Mouse (Mus musculus): ENCODE data around the gene Rapsn.

The Rapsn gene

DNA sequence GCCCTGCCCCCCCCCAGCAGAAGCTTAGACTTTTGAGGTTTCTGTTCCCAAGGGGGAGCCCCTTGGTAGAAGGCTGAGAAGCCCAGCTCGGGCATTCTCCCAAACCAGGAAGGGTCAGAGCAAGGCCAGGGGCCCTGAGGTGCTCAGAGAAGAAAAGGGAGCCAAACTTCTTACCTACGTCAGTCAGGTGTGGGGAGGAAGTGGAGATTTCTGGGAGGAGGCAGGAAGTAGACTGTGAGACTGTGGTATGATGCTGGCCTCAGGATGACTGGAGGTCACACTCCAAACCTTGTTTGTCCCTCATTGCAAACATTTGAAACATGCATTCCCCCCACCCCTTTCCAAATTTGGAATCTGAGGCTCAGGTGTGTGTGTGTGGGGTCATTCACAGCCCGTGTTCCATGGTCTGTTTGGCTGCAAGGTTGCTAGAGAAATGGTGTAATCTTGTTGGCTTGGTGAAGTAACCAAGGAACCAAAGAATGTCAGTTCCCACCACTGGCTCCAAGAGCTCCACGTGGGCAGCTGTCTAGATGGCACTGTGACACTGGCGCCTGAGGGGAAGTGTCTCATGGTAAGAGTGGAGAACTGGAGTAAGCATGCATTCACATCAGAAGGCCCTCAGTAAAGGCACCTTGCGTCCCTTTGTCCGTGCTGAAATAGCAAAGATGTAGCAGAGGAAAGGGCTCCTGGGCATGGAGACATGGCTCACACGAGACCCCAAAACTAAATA, 45.5 kb downstream of the Rapsn start:
- no peak for DNase-seq (ENCODE audit: low read depth, low spot score)

DNA sequence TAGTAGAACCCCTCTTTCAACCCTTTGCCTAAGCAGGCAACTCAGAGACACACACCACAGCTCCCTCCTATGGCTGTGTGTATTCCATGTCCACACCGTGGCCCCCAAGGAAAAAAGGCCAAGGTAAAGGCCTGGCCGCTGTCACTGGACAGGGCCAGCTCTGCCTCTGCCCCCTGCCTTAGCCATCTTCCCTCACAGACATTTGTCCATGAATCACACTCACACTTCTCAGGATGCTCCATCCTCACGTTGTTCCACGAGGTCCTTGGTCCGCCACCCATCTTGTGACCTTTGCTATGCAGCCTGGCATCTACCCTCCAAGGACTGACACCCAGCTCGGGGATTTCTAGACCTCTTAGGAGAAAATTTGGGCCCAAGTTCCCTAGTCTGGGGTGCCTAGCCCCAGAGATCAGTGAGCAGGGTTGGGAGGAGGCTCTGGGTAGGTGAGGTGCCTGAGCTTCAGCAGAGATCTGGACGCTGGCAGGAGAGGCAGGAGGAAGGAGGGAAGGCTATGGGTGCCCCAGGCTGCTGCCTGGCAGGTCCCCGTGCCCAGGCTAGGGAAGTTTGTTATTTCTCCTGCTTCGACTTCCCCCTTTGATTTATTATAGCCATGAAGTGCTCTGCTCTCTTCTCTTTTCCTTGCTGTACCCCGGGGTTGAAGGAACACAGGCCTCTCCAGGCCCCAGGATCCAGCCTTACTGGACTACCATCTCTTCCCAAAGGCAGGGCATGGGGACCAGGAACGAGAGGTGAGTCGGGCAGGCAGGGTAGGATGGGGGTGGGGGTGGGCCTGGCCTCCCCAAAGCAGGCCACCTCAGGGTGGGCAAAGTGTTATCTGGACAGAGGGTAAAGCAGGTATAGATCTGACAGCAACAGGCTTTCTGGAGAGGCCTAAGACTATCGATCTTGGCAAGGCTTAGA, 46.6 kb downstream of the Rapsn start, which contains the start of gene Spi1:
Gene Spi1 (plus strand): TSS at position 616 of the 921 bp plus-strand sequence.
- no peak for DNase-seq (ENCODE audit: low read depth, low spot score)

DNA sequence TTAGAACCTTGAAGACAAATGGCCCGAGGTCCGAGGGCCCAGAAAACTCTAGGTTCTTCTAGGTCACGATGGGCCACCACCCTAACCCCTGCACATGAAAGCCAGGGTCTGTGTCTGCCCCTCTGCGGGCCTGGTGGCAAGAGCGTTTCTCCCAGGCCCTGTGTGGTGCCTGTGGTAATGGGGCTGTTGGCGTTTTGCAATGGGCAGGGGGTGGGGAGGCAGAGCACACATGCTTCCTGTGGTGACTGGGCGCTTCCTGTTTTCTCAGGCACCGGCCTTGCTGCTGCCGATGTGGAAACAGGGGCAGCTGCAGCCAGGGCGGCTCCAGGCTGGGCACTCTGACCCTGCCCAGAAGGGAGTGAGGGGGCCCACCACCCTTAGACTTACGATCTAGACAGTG, 47.4 kb downstream of the Rapsn start:
- no peak for DNase-seq (ENCODE audit: low read depth, low spot score)

DNA sequence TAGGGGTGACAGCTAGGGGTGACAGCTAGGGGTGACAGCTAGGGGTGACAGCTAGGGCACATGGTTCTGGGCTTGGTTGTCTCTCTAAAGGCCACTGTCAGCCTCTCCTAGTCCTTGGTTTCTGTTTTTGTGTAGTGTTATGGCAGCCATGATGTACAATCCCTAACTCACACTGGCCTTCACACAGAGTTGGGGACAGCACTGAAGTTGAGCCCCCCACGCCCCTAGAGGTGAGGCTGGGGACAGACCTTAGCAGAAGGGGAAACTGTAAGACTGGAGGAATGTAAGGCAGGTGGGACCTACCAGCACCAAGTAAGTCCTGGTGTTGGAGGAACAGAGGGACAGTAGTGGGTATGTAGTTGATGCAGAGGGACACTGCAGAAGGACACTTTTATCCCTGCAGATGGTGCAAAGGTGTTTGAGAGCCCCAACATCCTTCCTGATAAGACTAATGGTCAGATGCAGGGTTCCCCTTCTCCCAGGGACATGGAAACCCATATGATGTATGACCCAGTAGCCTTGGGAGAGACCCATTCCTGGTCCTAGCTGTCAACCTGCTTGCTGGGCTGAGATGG, 48.0 kb downstream of the Rapsn start:
- DNase-seq (ENCODE audit: low read depth, low spot score) = no peak

DNA sequence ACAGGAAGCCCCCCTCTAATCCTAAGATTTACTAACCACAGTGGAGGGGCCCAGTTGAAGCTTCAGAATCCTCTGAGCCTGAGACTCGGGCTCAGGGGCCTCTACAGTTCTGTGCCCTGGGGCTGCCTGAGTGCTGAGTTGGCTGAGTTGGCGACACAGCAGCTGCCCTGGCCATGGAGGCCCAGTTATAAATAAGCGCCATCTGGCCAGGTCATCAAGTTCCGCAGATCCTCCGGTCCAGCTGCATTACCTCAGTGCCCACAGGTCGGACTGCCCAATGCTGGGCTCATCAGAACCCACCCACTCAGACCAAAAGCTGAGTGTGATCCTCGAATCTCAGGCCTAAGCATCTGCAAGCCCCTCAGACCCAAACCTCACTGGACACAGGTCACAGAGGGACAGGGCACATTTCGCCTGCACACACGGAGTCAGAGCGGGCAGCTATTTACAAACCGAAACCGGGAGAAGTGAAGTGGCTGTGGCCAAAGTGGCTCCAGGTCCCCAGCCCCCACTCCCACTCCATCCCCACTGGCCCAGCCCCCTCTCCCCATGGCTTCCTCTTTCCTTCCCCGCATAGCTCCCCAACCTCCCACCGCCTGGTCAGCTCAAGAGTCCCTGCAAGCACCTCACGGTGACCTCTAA, 48.9 kb downstream of the Rapsn start:
- no peak for DNase-seq (ENCODE audit: low read depth, low spot score)

DNA sequence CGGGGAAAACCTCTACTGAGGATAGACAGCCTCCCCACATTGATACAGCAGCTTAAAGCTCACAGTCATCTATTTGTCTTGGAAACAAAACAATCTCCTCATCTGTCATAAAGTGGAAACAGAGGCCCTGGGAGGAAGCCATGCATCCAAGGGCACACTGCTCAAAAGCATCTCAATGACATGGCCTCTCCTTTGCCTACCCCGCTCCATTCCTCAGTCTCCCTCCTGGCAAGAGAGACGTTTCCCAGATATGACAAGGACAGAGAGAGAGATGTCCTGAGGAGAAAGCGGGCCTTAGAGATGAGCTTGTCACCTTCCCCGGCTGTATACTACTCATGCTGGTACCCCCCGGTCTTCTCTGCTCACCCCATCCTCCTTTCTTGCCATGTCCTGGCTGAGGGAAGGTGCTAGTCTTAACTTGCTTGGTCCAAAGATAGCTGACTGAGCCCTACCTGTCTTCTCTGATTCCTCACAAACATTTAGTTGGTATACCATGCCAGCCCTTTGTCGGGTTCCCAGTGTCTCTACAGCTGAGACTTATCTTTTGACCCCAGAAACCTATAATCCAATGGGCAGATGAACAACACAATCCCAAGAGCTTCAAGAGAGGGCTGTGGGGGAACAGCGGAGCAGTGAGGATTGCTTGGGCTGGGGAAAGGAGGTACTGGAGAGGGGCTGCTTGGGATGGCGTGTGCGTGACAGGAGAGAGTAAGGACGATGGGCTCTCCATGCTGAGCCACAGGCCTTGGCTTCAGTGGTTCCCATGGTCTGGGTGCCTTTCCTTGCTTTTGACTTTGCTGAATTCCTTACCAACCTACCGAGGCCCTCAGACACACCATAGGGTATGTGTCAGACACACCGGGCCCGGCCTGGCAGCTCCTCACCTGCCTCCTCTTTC, 50.3 kb downstream of the Rapsn start:
- no peak for DNase-seq (ENCODE audit: low read depth, low spot score)

DNA sequence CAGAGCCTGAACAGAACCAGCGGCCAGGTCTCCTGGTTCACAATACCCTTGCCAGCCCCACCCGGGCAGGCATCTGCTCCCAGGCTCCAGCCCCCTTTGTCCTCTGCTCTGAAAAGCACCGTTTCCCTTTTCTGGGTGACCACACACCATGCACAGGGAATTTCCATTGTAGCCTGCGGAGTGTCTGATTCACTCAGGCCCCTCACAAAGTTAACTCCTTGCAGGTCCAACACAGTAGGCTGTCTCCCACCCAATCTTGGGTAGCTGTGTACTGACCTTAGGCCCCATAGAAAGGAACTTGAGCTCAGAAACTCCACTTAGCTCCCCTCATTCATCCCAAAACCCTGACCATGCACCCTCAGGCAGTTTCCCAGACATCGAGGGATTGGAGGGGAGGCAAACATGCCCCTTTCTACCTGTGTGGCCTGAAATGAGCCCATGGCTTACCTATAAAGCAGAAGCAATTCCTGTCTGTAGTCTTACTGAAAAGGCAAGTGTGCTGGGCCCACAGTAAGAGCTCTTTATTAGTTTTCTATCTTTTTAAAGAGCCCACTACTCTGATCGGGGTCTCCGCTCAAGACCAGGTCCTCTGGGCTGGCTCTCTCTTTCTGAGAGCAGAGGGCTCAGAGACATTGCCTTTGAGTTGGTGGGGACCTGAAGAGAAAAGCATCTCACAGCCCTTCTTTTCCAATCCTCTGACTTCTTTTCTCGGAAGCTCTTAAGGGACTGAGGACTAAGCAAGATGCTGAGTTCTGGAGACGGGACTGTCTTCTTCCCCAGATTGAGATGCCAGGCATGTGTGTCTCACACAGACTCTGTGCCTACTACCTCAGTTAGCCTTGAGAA, 51.2 kb downstream of the Rapsn start:
- DNase-seq (ENCODE audit: low read depth, low spot score) = no peak

DNA sequence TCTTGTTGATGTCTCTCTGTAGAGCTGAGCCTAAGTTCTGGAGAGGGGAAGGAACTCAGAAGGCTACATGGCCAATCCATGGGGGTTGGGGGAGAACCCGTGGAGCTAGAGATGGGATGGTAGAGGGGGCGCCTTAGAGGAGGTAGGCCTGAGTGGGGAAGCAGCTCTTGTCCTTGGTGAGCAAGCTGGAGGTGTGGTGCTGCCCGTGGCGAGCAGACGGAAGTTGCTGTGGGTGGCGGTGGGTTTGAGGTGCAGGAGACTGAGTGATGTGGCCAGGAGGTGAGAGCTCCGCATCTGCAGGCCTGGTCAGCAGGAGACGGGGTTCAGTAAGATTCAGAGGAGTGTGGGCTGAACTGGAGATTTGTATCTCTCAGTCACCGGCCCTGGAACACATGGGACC, 52.0 kb downstream of the Rapsn start:
- no peak for DNase-seq (ENCODE audit: low read depth, low spot score)

DNA sequence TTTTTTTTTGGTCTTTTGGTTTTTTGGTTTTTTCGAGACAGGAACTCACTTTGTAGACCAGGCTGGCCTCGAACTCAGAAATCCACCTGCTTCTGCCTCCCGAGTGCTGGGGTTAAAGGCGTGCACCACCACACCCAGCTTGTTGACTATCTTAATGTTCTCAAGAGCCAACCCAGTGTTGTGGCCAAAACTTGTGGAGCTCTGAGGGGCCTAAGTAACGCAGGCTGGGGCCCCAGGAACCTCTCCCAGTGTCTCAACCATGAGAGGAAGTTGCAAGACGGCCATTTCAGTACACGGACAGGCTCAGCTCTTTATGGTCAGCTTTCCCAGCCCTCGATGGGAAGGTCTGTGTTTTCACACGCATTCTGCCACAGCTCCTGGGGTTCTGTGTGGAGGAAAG, 53.6 kb downstream of the Rapsn start:
- DNase-seq (ENCODE audit: low read depth, low spot score) = no peak

DNA sequence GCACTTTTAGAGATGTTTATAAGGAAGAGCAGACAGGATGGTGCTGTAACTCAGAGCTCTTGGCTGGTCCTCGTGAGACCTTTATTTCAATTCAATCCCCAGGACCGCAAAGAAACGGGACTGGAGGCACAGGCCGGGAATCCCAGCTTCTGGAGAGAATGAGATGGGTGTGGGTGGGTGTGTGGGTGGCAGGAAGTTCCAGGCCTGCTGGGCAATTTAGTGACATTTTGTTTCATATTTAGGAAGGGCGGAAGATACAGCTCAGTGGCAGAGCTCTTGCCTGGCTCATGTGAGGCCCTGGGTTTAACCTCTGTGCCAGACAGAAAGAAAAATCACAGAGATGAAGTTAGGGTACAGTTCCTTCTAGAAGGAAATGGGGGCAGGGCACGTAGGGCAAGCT, 54.8 kb downstream of the Rapsn start:
- DNase-seq (ENCODE audit: low read depth, low spot score) = no peak

DNA sequence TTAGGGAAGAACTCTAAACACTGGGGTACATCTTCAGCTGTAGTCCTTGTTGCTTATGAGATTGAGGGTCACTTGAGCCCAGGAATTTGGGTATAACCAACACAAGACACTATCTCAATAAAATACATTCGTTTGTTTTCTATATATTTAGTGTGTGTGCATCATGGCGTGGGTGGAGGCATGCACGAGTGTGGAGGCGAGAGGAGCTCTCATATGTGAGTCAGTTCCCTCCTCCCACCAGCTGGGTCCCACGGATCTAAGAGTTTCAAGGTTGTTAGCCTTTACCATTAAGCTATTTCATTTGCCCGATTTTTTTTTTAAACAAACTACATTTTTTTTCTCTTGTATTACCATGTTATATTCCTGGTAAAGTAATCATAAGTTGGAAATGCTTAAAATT, 55.4 kb downstream of the Rapsn start:
- DNase-seq (ENCODE audit: low read depth, low spot score) = no peak
